ENCODE assay signal across 8 mouse cellular contexts in genomic region chr9:100461671-100462070, GRCm38 (mm10). TPM values are rescaled to one million over a fixed set of nuclear protein-coding genes. Genes with fewer than 3 reads are reported as not detected.
DNase-seq lines count a peak whose midpoint lies in the region; ATAC-seq and TF ChIP-seq lines count a peak whose summit lies in the region.

No protein-coding gene starts in this region.

- DNase-seq in frontal cortex, postnatal 25 days (ENCODE audit: low spot score in 2 of 2), result no peak
- peak; percentile 42 for DNase-seq in NIH3T3 (ENCODE audit: low read depth)
- peak; percentile 49 for DNase-seq in kidney, postnatal 10 days
- DNase-seq in lung, postnatal 4 days, result peak; percentile 66 to 80
- no peak for DNase-seq in spleen, postnatal 10 days (ENCODE audit: low spot score in 2 of 2)
- no peak for DNase-seq in frontal cortex, postnatal 14 days (ENCODE audit: low spot score in 2 of 2)

- H3K27ac ChIP-seq in cortical plate, adult 2 months (ENCODE audit: insufficient read depth, low read length), result 0 out of 2 replicates have a peak overlapping the region, but pooled peaks have one; percentile 13

- peaks cover 2% of the 10 kb centered on the region; the same call in 1 of the 2 replicates for H3K4me1 ChIP-seq in cortical plate, adult 2 months (ENCODE audit: control insufficient read depth, insufficient read depth, low read length)

- no peak overlapping the region for H3K4me3 ChIP-seq in cortical plate, adult 2 months (ENCODE audit: insufficient read depth, low read length)

- ATAC-seq in frontal cortex, adult (ENCODE audit: low TSS enrichment), result peak; percentile 93

- no peak for TF ChIP-seq POLR2A in cortical plate, adult 2 months (IDR thresholded peaks at IDR 0.05; ENCODE audit: extremely low read depth, insufficient read depth, low read length)

- no peak for TF ChIP-seq CTCF in cortical plate, adult 2 months (IDR thresholded peaks at IDR 0.05; ENCODE audit: extremely low read depth, insufficient read depth, low read length)

RNA-seq across cellular contexts. Expression of gene Il20rb, which starts 24.9 kb away (rescaled TPM):
- 1.2 and 2.3 TPM in 2 replicates for polyA plus RNA-seq in cortical plate, adult 2 months (2012; rRNA removed)

Comparison
In these comparisons a context has a peak if more than half of its experiments do, and no peak if none do; other contexts are left out.
1. DNase-seq: peak in NIH3T3 (single experiment), kidney, postnatal 10 days (single experiment) and lung, postnatal 4 days (2 of 2); none in frontal cortex, postnatal 25 days (0 of 2), spleen, postnatal 10 days (0 of 2) and frontal cortex, postnatal 14 days (0 of 2).